ENCODE assay signal across 23 mouse cellular contexts in the genomic region with DNA sequence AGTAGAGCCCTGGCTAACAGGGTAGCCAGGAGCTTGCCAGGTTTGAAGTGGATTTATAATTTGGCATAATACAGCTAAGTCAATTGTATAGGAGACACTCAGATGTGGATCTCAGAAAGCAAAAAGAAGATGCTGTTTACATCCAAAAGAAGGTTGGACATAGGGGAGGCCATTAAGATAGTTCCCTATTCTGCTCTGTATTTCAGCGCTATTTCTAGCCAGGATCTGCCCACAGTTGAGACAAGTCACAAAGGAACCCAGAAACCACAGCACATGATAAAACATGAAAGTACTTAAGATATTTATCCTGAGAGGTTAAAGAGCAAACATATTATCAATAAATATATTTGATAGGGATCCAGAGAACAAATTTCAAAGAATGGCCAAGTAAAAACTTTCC. TPM values are rescaled to one million over a fixed set of nuclear protein-coding genes. Genes with fewer than 3 reads are reported as not detected.
A peak's percentile ranks its signal among the peaks of the same experiment; 100 is the strongest.
DNase-seq lines count a peak whose midpoint lies in the region; ATAC-seq and TF ChIP-seq lines count a peak whose summit lies in the region.
"Had no signal": no experiment of that assay in that cellular context is flagged by ENCODE, and none has a peak within 500 bp of the region (broad histone marks: within the 10 kb centered on the region; RNA-seq: fewer than 3 reads in every experiment).

No protein-coding gene starts in this region.

- H3K27ac ChIP-seq in MEL (ENCODE audit: control insufficient read depth, low read depth, low read length) = no peak overlapping the region
- H3K27ac ChIP-seq in midbrain, embryonic 13.5 days = no peak overlapping the region
- no peak overlapping the region for H3K27ac ChIP-seq in embryonic facial prominence, embryonic 10.5 days (replicated peaks)
- H3K27ac ChIP-seq: embryonic facial prominence, embryonic 13.5 days; embryonic facial prominence, embryonic 15.5 days; forebrain, embryonic 10.5 days; forebrain, embryonic 12.5 days had no signal

- H3K27me3 ChIP-seq in MEL (ENCODE audit: control insufficient read depth in 1 of 2, insufficient read depth in 2 of 2, low read length in 2 of 2) = no peaks in the 10 kb centered on the region
- H3K27me3 ChIP-seq in midbrain, embryonic 13.5 days = no peaks in the 10 kb centered on the region
- H3K27me3 ChIP-seq in embryonic facial prominence, embryonic 10.5 days (replicated peaks; ENCODE audit: low read depth, poor library complexity, severe bottlenecking) = no peaks in the 10 kb centered on the region
- H3K27me3 ChIP-seq: embryonic facial prominence, embryonic 13.5 days; embryonic facial prominence, embryonic 15.5 days; forebrain, embryonic 12.5 days had no signal

- TF ChIP-seq RAD21 in MEL (IDR thresholded peaks at IDR 0.05; ENCODE audit: low read depth, low read length) = no peak

- H3K9ac ChIP-seq in MEL (ENCODE audit: control insufficient read depth, low read depth, low read length, poor library complexity, severe bottlenecking) = no peak overlapping the region
- no peak overlapping the region for H3K9ac ChIP-seq in midbrain, embryonic 13.5 days (replicated peaks)
- H3K9ac ChIP-seq: embryonic facial prominence, embryonic 13.5 days; embryonic facial prominence, embryonic 15.5 days; forebrain, embryonic 12.5 days had no signal

- no peak for TF ChIP-seq CTCF in MEL (IDR thresholded peaks at IDR 0.05 in 2 of 3, conservative IDR thresholded peaks at IDR 0.05 in 1 of 3; ENCODE audit: control insufficient read depth in 1 of 3, insufficient read depth in 1 of 3, low read depth in 2 of 3, low read length in 3 of 3, poor library complexity in 1 of 3, severe bottlenecking in 1 of 3)

- H3K4me1 ChIP-seq in MEL (ENCODE audit: control insufficient read depth in 1 of 2, insufficient read depth in 2 of 2, low read length in 2 of 2) = peaks cover 9 to 13% of the 10 kb centered on the region in 2 experiments
- H3K4me1 ChIP-seq in midbrain, embryonic 13.5 days (replicated peaks) = no peaks in the 10 kb centered on the region
- peaks cover 12% of the 10 kb centered on the region for H3K4me1 ChIP-seq in embryonic facial prominence, embryonic 10.5 days
- H3K4me1 ChIP-seq: embryonic facial prominence, embryonic 13.5 days; embryonic facial prominence, embryonic 15.5 days had no signal

- 98% methylated on average over 1 of the region's 1 CpGs for WGBS in midbrain, embryonic 13.5 days
- 95% methylated on average over 1 of the region's 1 CpGs for WGBS in embryonic facial prominence, embryonic 10.5 days

- no peaks in the 10 kb centered on the region for H3K9me3 ChIP-seq in MEL (replicated peaks; ENCODE audit: insufficient read depth, low read length)
- H3K9me3 ChIP-seq in midbrain, embryonic 13.5 days = no peaks in the 10 kb centered on the region
- no peaks in the 10 kb centered on the region for H3K9me3 ChIP-seq in embryonic facial prominence, embryonic 10.5 days
- H3K9me3 ChIP-seq: embryonic facial prominence, embryonic 13.5 days; embryonic facial prominence, embryonic 15.5 days; forebrain, embryonic 10.5 days; forebrain, embryonic 12.5 days had no signal

- no peak overlapping the region for H3K4me2 ChIP-seq in midbrain, embryonic 13.5 days (replicated peaks)
- H3K4me2 ChIP-seq: embryonic facial prominence, embryonic 13.5 days; embryonic facial prominence, embryonic 15.5 days; forebrain, embryonic 12.5 days had no signal

- TF ChIP-seq POLR2A in MEL (IDR thresholded peaks at IDR 0.05; ENCODE audit: control insufficient read depth in 1 of 2, insufficient read depth in 1 of 2, low read depth in 1 of 2, low read length in 2 of 2, poor library complexity in 1 of 2) = no peak

- H3K4me3 ChIP-seq in MEL (ENCODE audit: control insufficient read depth in 1 of 2, insufficient read depth in 1 of 2, low read depth in 2 of 2, low read length in 2 of 2) = no peak overlapping the region
- no peak overlapping the region for H3K4me3 ChIP-seq in midbrain, embryonic 13.5 days (replicated peaks)
- H3K4me3 ChIP-seq in embryonic facial prominence, embryonic 10.5 days = no peak overlapping the region
- H3K4me3 ChIP-seq: embryonic facial prominence, embryonic 13.5 days; embryonic facial prominence, embryonic 15.5 days; erythroblast, embryonic 14.5 days; forebrain, embryonic 10.5 days; forebrain, embryonic 12.5 days had no signal

- peak; percentile 71 for ATAC-seq in common myeloid progenitor, adult 5-6 weeks (replicated peaks; ENCODE audit: low read depth, poor library complexity, severe bottlenecking)
- peak; percentile 47 for ATAC-seq in megakaryocyte progenitor cell, adult 5-6 weeks (replicated peaks; ENCODE audit: poor library complexity)
- no peak for ATAC-seq in midbrain, embryonic 13.5 days
- ATAC-seq: activated CD4-positive, CD25-positive, alpha-beta regulatory T cell, adult 4 months; forebrain, embryonic 14.5 days; forebrain, embryonic 16.5 days; Patski had no signal

- DNase-seq in MEL (ENCODE audit: low read depth, low spot score) = peak; percentile 43
- DNase-seq in embryonic facial prominence, embryonic 10.5 days (ENCODE audit: low spot score) = no peak
- DNase-seq in embryo, embryonic 11 days = no peak
- DNase-seq: adrenal gland, adult 8-10 months; adrenal gland, postnatal 14 days; adrenal gland, postnatal 36 days; cerebellum, adult 11-12 months; cerebellum, adult 2 months; cerebellum, adult 9-10 months; cerebellum, postnatal 10 days; cerebellum, postnatal 25 days had no signal

- H3K36me3 ChIP-seq in MEL (ENCODE audit: control insufficient read depth in 1 of 2, insufficient read depth in 2 of 2, low read length in 2 of 2) = peaks cover 0 to 19% of the 10 kb centered on the region in 2 experiments; a peak in 2 of 4 replicates
- H3K36me3 ChIP-seq in midbrain, embryonic 13.5 days = no peaks in the 10 kb centered on the region
- no peaks in the 10 kb centered on the region for H3K36me3 ChIP-seq in embryonic facial prominence, embryonic 10.5 days (replicated peaks)
- H3K36me3 ChIP-seq: embryonic facial prominence, embryonic 13.5 days; embryonic facial prominence, embryonic 15.5 days; forebrain, embryonic 10.5 days; forebrain, embryonic 12.5 days had no signal

- no peaks in the 10 kb centered on the region for H3K79me2 ChIP-seq in MEL (ENCODE audit: control insufficient read depth, insufficient read depth, low read length, poor library complexity)

- TF ChIP-seq EP300 in MEL (IDR thresholded peaks at IDR 0.05; ENCODE audit: low read depth in 1 of 2, low read length in 2 of 2) = no peak

TF ChIP-seq in MEL, 35 proteins besides CTCF, POLR2A, EP300 and RAD21:
- TF ChIP-seq GATA1 (IDR thresholded peaks at IDR 0.05; ENCODE audit: low read depth, low read length) (0 out of 2 replicates have a peak, but pooled peaks have one; percentile 19), NELFE (IDR thresholded peaks at IDR 0.05; ENCODE audit: low read depth, low read length) (no peak)
TF ChIP-seq in MEL: peak in this region for 1.

RNA-seq across cellular contexts. Expression of gene Slc8a1, which starts 43.2 kb away (rescaled TPM):
- 1.0 and 1.8 TPM in 2 replicates for total RNA-seq in MEL (2012; rRNA removed)
- polyA plus RNA-seq in MEL (2012; ENCODE audit: insufficient read depth in 1 of 2, insufficient read length in 2 of 2, low read depth in 1 of 2, low replicate concordance in 2 of 2, missing spikeins in 1 of 2) = under 1 TPM in 1 of 2 experiments, not detected in 1; 0.86 TPM
- 12.1 and 12.3 TPM in 2 replicates for total RNA-seq in common myeloid progenitor, adult 5-6 weeks (2017)
- 2.9 and 5.8 TPM in 2 replicates for total RNA-seq in megakaryocyte progenitor cell, adult 5-6 weeks (2015)
- total RNA-seq in megakaryocyte progenitor cell, adult 5-6 weeks (2017) = 4.5 and 4.8 TPM in 2 replicates
- 9.7 and 10.7 TPM in 2 replicates for polyA plus RNA-seq in midbrain, embryonic 13.5 days (2015; fragmentation: Nextera tagmentation; extraction: Ambion mirVana)
- polyA plus RNA-seq in embryonic facial prominence, embryonic 10.5 days (2016; fragmentation: Nextera tagmentation; extraction: Ambion mirVana) = 1.4 and 2.1 TPM in 2 replicates
- polyA plus RNA-seq: erythroblast, embryonic 14.5 days; Patski had no signal
